Mouse (Mus musculus) midbrain, embryonic 14.5 days (tissue): ENCODE data around the gene Krtap13-1. TPM values are rescaled to one million over a fixed set of nuclear protein-coding genes. Genes with fewer than 3 reads are reported as not detected.

ENCODE experiments used
- ATAC-seq: fragments of 200-750 bp; cut with Nextera tagmentation; 2 replicates; pipeline ENCODE4 v1.8.0; 2017; ENCODE audit warnings: moderate number of reproducible peaks, moderate library complexity; ENCODE audit not compliant: low FRiP score, low TSS enrichment
- DNase-seq: peaks from one replicate; pipeline ENCODE4 v3.0.0-alpha.2; 2015
- H3K27ac ChIP-seq: fragments of 300-500 bp; sonication (generic); replicated peaks from 2 replicates; pipeline ENCODE4 v1.5.1; 2014; ENCODE audit warnings: mild to moderate bottlenecking, low read depth, low read length, moderate library complexity
- H3K27me3 ChIP-seq: fragments of 300-500 bp; sonication (generic); 2 replicates; pipeline ENCODE4 v1.6.1; 2014; ENCODE audit warnings: low read length, control low read depth, mixed read lengths; ENCODE audit not compliant: control insufficient read depth, insufficient read depth
- H3K36me3 ChIP-seq: fragments of 300-500 bp; sonication (generic); 2 replicates; pipeline ENCODE4 v1.6.1; 2014; ENCODE audit warnings: low read length, control low read depth; ENCODE audit not compliant: control insufficient read depth, insufficient read depth
- H3K4me1 ChIP-seq: fragments of 300-500 bp; sonication (generic); 2 replicates; pipeline ENCODE4 v1.6.1; 2014; ENCODE audit warnings: mild to moderate bottlenecking, antibody characterized with exemption, low read length, control low read depth; ENCODE audit not compliant: control insufficient read depth, insufficient read depth
- H3K4me2 ChIP-seq: fragments of 300-500 bp; sonication (generic); 2 replicates; pipeline ENCODE4 v1.6.1; 2014; ENCODE audit warnings: mild to moderate bottlenecking, low read length, moderate library complexity
- H3K4me3 ChIP-seq: fragments of 300-500 bp; sonication (generic); replicated peaks from 2 replicates; pipeline ENCODE4 v1.5.1; 2014; ENCODE audit warnings: low read depth, low read length
- H3K9ac ChIP-seq: fragments of 300-500 bp; sonication (generic); replicated peaks from 2 replicates; pipeline ENCODE4 v1.6.1; 2014; ENCODE audit warnings: mild to moderate bottlenecking, low read length, moderate library complexity
- H3K9me3 ChIP-seq: fragments of 300-500 bp; sonication (generic); 2 replicates; pipeline ENCODE4 v1.6.1; 2016; ENCODE audit warnings: low read length, control low read depth, mixed read lengths; ENCODE audit not compliant: control insufficient read depth
- WGBS: fragments of 180-500 bp; shearing (Covaris S2); extraction: QIAGEN DNeasy Blood & Tissue Kit; methylation state at CpG from one replicate; pipeline ENCODE4 v1.1.7; 2014; 5-methylcytosine and 5-hydroxymethylcytosine counted together
- polyA plus RNA-seq: library from polyadenylated mRNA; unstranded; fragments of >200 nt; fragmentation: Nextera tagmentation; extraction: Ambion mirVana; gene quantifications from 2 replicates; pipeline ENCODE4 v1.2.1, GENCODE M21; 2014

Krtap13-1 gene
- polyA plus RNA-seq: not detected in 2 replicates

DNA sequence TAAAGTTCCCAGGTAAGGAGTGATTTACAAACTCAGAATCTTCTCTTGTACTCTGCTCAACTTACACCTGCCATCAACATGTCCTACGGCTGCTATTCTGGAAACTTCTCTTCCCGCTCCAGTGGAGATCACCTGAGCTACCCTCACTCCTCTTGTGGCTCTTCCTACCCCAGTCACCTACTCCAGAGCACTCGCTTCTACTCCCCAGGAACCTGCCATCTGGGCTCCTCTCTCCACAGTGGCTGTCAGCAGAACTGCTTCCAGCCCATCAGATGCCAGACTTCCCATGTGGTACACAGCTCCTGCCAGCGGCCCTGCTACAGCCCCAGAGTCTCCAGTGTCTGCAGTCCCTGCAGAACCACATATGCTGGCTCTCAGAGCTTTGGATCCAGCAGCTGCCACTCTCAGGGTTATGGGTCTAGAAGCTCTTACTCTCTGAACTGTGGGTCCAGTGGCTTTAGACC lies at the start of gene Krtap13-1:
Gene Krtap13-1, plus strand, starts transcription at position 51 of the 464 bp plus-strand sequence.
- no peak within 1 kb of the TSS for H3K4me2 ChIP-seq
- no peaks in the 10 kb centered on the region for H3K27me3 ChIP-seq
- H3K9me3 ChIP-seq: no peaks in the 10 kb centered on the region
- DNase-seq (no peak), ATAC-seq (no peak)
- no peaks in the 10 kb centered on the region for H3K4me1 ChIP-seq
- no peak within 1 kb of the TSS for H3K27ac ChIP-seq
- no peak within 1 kb of the TSS for H3K4me3 ChIP-seq
- WGBS: 86% methylated on average over 4 of the region's 4 CpGs
- no peaks in the 10 kb centered on the region for H3K36me3 ChIP-seq
- no peak within 1 kb of the TSS for H3K9ac ChIP-seq

DNA sequence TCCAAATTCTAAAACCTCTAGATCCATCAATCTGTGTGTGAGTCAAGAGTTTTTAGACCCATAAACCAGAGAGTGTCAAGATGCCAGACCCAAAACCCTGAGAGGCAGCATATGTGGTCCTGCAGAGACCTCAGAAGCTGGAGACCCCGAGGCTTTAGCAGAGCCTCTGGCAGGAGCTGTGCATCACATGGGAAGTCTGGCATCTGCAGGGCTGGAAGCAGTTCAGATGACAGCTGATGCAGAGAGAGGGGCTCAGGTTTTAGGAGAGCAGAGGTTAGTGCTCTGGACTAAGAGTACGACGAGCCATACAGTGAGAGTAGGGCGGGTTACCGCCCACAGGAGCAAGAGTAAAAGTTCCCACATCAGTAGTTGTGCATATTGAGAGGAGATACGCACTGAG lies 49.6 kb upstream of the Krtap13-1 start:
- WGBS: 87% methylated on average over 6 of the region's 6 CpGs
- no peak overlapping the region for H3K9ac ChIP-seq
- H3K9me3 ChIP-seq: no peaks in the 10 kb centered on the region
- ATAC-seq: no peak
- H3K36me3 ChIP-seq: no peaks in the 10 kb centered on the region
- no peak for DNase-seq
- H3K27me3 ChIP-seq: no peaks in the 10 kb centered on the region
- 0 out of 2 replicates have a peak, but pooled peaks cover 3% of the 10 kb centered on the region for H3K4me1 ChIP-seq
- no peak overlapping the region for H3K4me3 ChIP-seq
- no peak overlapping the region for H3K27ac ChIP-seq
- no peak overlapping the region for H3K4me2 ChIP-seq

DNA sequence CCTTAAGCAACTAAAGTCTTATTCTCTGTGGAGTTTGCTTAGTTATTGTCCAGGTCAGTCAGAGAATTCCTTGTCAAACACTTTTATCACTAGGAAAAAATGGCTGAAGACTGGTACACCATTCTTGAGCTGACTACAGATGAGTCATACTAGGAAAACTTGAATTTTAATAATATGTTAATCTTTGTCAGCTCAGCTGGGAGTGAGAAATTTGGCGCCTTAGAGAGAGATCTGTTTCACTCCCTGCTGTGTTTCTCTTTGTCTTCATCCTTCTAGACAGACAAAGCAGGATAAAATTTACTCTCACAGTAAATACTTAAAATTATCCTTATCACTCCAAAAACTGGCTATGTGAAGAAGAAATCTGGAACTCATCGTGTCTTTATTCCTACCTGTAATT lies 47.4 kb upstream of the Krtap13-1 start:
- Histone ChIP-seq H3K4me1 (0 out of 2 replicates have a peak, but pooled peaks cover 3% of the 10 kb centered on the region), H3K36me3 (no peaks in the 10 kb centered on the region), H3K4me3 (no peak overlapping the region), H3K27ac (no peak overlapping the region), H3K27me3 (no peaks in the 10 kb centered on the region), H3K9ac (no peak overlapping the region), H3K4me2 (no peak overlapping the region), H3K9me3 (no peaks in the 10 kb centered on the region)
- ATAC-seq (no peak), DNase-seq (peak; percentile 47)
- WGBS: 17% methylated on average over 2 of the region's 2 CpGs

DNA sequence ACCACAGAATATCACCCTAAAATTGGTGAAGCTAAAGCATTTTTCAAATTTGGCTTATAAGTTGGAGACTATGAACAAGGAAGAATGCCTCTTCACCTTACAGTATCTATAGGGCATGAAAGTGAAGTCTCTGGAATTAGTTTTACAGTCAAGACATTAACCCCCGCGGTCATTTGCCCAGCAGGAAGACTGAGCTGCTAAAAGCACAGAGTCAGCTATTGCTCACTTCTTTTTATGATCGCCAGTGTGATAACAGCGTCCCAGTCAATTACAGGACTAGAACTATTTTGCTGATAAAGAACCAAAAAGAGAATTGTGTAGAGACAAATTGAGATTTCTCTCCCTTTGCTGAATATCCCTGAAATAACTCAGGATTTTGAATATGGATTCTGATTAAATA lies 32.4 kb upstream of the Krtap13-1 start:
- DNase-seq (no peak), ATAC-seq (no peak)
- Histone ChIP-seq H3K9ac (no peak overlapping the region), H3K4me2 (no peak overlapping the region), H3K4me1 (no peaks in the 10 kb centered on the region), H3K36me3 (no peaks in the 10 kb centered on the region), H3K27ac (no peak overlapping the region), H3K4me3 (no peak overlapping the region), H3K27me3 (no peaks in the 10 kb centered on the region), H3K9me3 (no peaks in the 10 kb centered on the region)
- 91% methylated on average over 4 of the region's 4 CpGs for WGBS

DNA sequence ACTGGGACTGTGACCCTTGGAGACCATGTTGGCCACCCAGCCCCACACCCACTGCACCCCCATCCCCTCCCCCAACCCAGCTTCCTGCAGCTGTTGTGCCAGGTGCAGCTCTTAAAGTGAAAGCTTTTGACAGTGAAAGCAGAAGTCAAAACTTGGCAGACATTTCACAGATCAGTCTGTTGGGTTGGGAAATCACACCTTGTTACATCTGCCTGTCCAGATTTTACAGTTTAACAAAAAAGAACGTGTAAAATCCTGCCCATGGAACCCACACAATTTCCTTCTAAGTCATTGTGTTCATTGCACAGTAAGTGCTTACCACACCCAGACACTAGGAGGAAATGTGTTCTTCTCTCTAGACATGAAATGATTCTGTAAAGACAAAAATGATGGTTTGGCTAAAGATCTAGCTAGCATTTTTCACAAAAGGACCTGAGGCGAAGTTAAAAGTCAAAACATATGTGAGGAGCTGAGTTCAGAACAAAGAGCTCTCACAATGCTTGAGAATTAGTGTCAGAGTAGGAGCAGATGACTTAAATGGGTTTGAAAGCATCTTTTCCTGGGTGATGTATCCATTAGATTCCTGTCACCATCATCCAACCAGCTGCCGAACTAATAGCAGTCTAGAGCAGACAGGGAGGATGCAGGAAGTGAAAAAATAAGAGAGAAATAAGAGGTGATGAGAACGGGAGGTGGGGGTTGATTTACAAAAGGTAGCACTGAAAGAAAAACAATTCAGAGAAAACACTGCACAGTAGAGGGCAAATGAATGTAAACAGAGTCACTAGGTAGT lies 27.4 kb upstream of the Krtap13-1 start:
- no peaks in the 10 kb centered on the region for H3K36me3 ChIP-seq
- no peak overlapping the region for H3K27ac ChIP-seq
- DNase-seq (no peak), ATAC-seq (no peak)
- H3K4me2 ChIP-seq: no peak overlapping the region
- no peak overlapping the region for H3K4me3 ChIP-seq
- H3K9me3 ChIP-seq: no peaks in the 10 kb centered on the region
- H3K27me3 ChIP-seq: no peaks in the 10 kb centered on the region
- no peaks in the 10 kb centered on the region for H3K4me1 ChIP-seq
- WGBS: 42% methylated on average over 4 of the region's 4 CpGs
- H3K9ac ChIP-seq: no peak overlapping the region

DNA sequence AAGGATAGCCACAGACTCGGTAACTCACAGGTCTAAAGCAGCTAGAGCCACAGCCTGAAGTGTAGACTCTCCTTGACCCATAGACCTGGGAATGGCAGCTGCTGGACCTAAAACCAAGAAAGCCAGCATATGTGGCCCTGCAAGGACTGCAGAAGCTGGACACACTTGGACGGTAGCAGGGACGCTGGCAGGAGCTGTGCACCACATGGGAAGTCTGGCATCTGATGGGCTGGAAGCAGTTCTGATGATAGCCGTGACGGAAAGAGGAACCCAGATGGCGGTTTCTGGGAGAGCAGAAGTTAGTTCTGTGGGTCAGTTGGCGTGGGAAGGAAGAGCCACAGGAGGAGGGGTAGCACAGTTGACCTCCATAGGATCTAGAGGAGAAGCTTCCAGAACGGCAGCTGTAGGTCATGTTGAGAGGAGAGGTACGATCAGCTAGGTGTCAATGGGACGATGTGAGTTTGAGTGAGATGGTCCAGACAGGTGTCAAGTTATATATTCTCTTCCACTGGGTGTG lies 21.1 kb upstream of the Krtap13-1 start, which contains the start of gene 2310061N02Rik:
Gene 2310061N02Rik, minus strand, starts transcription at position 467 of the 517 bp plus-strand sequence.
- Histone ChIP-seq H3K36me3 (no peaks in the 10 kb centered on the region), H3K4me3 (no peak within 1 kb of the TSS), H3K9me3 (no peaks in the 10 kb centered on the region), H3K4me2 (no peak within 1 kb of the TSS), H3K9ac (no peak within 1 kb of the TSS), H3K4me1 (no peaks in the 10 kb centered on the region), H3K27me3 (no peaks in the 10 kb centered on the region), H3K27ac (no peak within 1 kb of the TSS)
- ATAC-seq: no peak; the same call in 1 of the 2 replicates
- DNase-seq: no peak
- WGBS: 93% methylated on average over 10 of the region's 10 CpGs

- Histone ChIP-seq H3K27me3 (no peaks in the 10 kb centered on the region), H3K4me3 (no peak overlapping the region), H3K9ac (no peak overlapping the region), H3K9me3 (no peaks in the 10 kb centered on the region), H3K27ac (no peak overlapping the region), H3K4me2 (no peak overlapping the region), H3K36me3 (no peaks in the 10 kb centered on the region), H3K4me1 (no peaks in the 10 kb centered on the region)
- 76% methylated on average over 4 of the region's 4 CpGs for WGBS
- no peak for ATAC-seq
- DNase-seq: no peak
Observed at GRCm38 (mm10) chr16:88710757-88711156, 17.9 kb upstream of the Krtap13-1 start.

DNA sequence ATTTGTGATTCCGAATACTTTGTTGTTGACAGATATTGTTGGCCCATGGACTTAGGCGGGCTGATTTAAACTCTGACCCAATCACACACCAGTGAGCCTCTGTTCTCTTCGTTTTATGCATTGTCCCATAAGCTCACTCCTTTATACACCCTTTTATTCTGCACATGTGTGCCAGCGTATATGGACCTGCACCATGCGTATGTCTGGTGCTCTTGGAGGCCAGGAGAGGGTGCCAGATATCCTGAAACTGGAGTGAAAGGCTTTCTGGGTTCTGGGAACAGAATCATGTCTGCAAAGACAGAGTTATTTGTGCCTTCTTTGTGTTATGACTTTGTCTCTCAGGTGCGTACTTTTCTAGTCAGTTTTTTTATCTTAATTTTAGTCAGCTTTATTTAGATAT lies 17.4 kb upstream of the Krtap13-1 start:
- Histone ChIP-seq H3K4me2 (no peak overlapping the region), H3K9ac (no peak overlapping the region), H3K9me3 (no peaks in the 10 kb centered on the region), H3K27me3 (no peaks in the 10 kb centered on the region), H3K4me1 (no peaks in the 10 kb centered on the region), H3K4me3 (no peak overlapping the region), H3K27ac (no peak overlapping the region), H3K36me3 (no peaks in the 10 kb centered on the region)
- WGBS: 85% methylated on average over 6 of the region's 6 CpGs
- peak; percentile 24; the same call in 1 of the 2 replicates for ATAC-seq
- no peak for DNase-seq

DNA sequence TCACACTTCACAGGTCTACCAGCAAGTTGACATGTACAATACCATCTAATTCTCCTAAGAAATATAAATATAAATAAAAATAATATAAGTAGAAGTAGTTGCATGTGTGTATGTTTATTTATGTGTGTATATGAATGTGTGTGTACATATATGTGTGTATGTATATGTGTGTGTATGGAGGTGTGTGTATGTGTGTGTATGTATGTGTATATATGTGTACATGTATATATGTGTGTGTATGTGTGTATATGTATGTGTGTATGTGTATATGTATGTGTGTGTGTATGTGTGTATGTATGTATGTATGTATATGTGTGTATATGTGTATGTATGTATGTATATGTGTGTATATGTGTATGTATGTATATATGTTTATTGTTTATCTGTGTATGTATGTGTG lies 12.1 kb upstream of the Krtap13-1 start:
- Histone ChIP-seq H3K27me3 (no peaks in the 10 kb centered on the region), H3K27ac (no peak overlapping the region), H3K36me3 (no peaks in the 10 kb centered on the region), H3K9ac (no peak overlapping the region), H3K4me3 (no peak overlapping the region), H3K9me3 (no peaks in the 10 kb centered on the region), H3K4me2 (no peak overlapping the region), H3K4me1 (no peaks in the 10 kb centered on the region)
- ATAC-seq (no peak), DNase-seq (no peak)
